Mouse (Mus musculus) stomach, postnatal 0 days (tissue): ENCODE results near the gene Ankef1.

Experiments
- CTCF ChIP-seq: IDR thresholded peaks from 2 replicates; pipeline ENCODE4 v1.5.1; 2016; ENCODE audit warnings: antibody characterized with exemption, low read depth, mild to moderate bottlenecking, moderate library complexity
- EP300 ChIP-seq: optimal IDR thresholded peaks from 2 replicates; pipeline ENCODE3; 2016; ENCODE audit warnings: antibody characterized with exemption

- TF ChIP-seq CTCF (no peak), EP300 (no peak)
These were observed 10.0 kb downstream of the Ankef1 start for GRCm38 (mm10) chr2:136511756-136512155.
